Mouse (Mus musculus) MEL-GATA-1-ER (cell line): ENCODE measurements at regions not wholly inside any gene's neighbourhood (a gene's known extent, or its start where the extent isn't known, plus 50 kb on each side); places are given as distances from the start of the nearest gene placed in this dataset.

Experiments used
- DNase-seq: peaks from one replicate; pipeline ENCODE4 v3.0.0-alpha.2; 2012; ENCODE audit warnings: low read depth; ENCODE audit errors: extremely low read depth

GRCm38 (mm10) chr4:53386309-53386708 lies 53.9 kb upstream of the Slc44a1 start:
- peak; percentile 94 for DNase-seq

- peak; percentile 75 for DNase-seq
Observed at GRCm38 (mm10) chr4:53384761-53385160, 55.5 kb upstream of the Slc44a1 start.

GRCm38 (mm10) chr4:53384104-53384503 lies 56.1 kb upstream of the Slc44a1 start:
- no peak for DNase-seq

GRCm38 (mm10) chr4:53382012-53382411 lies 58.2 kb upstream of the Slc44a1 start:
- no peak for DNase-seq

- DNase-seq: no peak
Observed at GRCm38 (mm10) chr4:53379855-53380254, 60.4 kb upstream of the Slc44a1 start.

- no peak for DNase-seq
Observed at GRCm38 (mm10) chr4:53376995-53377394, 63.2 kb upstream of the Slc44a1 start.

GRCm38 (mm10) chr4:53356374-53356773 lies 83.8 kb upstream of the Slc44a1 start:
- DNase-seq: no peak

- DNase-seq: peak; percentile 19
Observed at GRCm38 (mm10) chr4:53354961-53355360, 85.3 kb upstream of the Slc44a1 start.

- peak; percentile 64 for DNase-seq
Observed at GRCm38 (mm10) chr4:53353399-53354090, 86.7 kb upstream of the Slc44a1 start.

- no peak for DNase-seq
Observed at GRCm38 (mm10) chr4:53351104-53351607, 89.1 kb upstream of the Slc44a1 start.

- DNase-seq: no peak
Observed at GRCm38 (mm10) chr4:53345346-53345745, 94.9 kb upstream of the Slc44a1 start.

GRCm38 (mm10) chr4:53344546-53344945 lies 95.7 kb upstream of the Slc44a1 start:
- no peak for DNase-seq

GRCm38 (mm10) chr4:53341181-53341580 lies 99.0 kb upstream of the Slc44a1 start:
- no peak for DNase-seq

GRCm38 (mm10) chr4:53340021-53340667 lies 100.1 kb upstream of the Slc44a1 start:
- DNase-seq: no peak

- no peak for DNase-seq
Observed at GRCm38 (mm10) chr4:53339125-53340020, 100.8 kb upstream of the Slc44a1 start.

GRCm38 (mm10) chr4:53338479-53338878 lies 101.7 kb upstream of the Slc44a1 start:
- DNase-seq: no peak

- DNase-seq: no peak
Observed at GRCm38 (mm10) chr4:53337784-53338183, 102.4 kb upstream of the Slc44a1 start.

- DNase-seq: no peak
Observed at GRCm38 (mm10) chr4:53327382-53328165, 112.6 kb upstream of the Slc44a1 start.

GRCm38 (mm10) chr4:53323838-53324237 lies 116.4 kb upstream of the Slc44a1 start:
- no peak for DNase-seq

GRCm38 (mm10) chr4:53323195-53323594 lies 117.0 kb upstream of the Slc44a1 start:
- no peak for DNase-seq

GRCm38 (mm10) chr4:53322484-53322883 lies 117.7 kb upstream of the Slc44a1 start:
- no peak for DNase-seq
